Mouse (Mus musculus) thymus, adult 2 months (tissue): ENCODE data around the gene Kpna7.

Source experiments
- CTCF ChIP-seq: fragments of 200-500 bp; IDR thresholded peaks from 2 replicates; pipeline ENCODE4 v1.5.1; 2012; ENCODE audit warnings: mild to moderate bottlenecking, control low read depth, low read length, moderate library complexity, borderline replicate concordance; ENCODE audit not compliant: control insufficient read depth, poor library complexity, insufficient read depth; ENCODE audit errors: extremely low read depth
- POLR2A ChIP-seq: fragments of 200-500 bp; IDR thresholded peaks from 2 replicates; pipeline ENCODE4 v1.6.1; 2012; ENCODE audit warnings: mild to moderate bottlenecking, low read length, control low read depth, moderate library complexity; ENCODE audit not compliant: control insufficient read depth, poor library complexity, insufficient read depth; ENCODE audit errors: extremely low read depth

GRCm38 (mm10) chr5:145126580-145126979 lies 42.8 kb upstream of the Kpna7 start:
- TF ChIP-seq CTCF = no peak
- TF ChIP-seq POLR2A = no peak
